ENCODE assay signal across 8 mouse cellular contexts in genomic region chrX:94541918-94542355, GRCm38 (mm10). TPM values are rescaled to one million over a fixed set of nuclear protein-coding genes. Genes with fewer than 3 reads are reported as not detected.
DNase-seq lines count a peak whose midpoint lies in the region; ATAC-seq lines count a peak whose summit lies in the region.

Gene Maged1 (minus strand): TSS chrX:94542143.

- H3K27ac ChIP-seq in hindbrain, embryonic 13.5 days: peak within 1 kb of the TSS; percentile 96

- H3K4me1 ChIP-seq in hindbrain, embryonic 13.5 days (replicated peaks): peaks cover 36% of the 10 kb centered on the region

- peaks cover 4% of the 10 kb centered on the region; the same call in 1 of the 2 replicates for H3K27me3 ChIP-seq in hindbrain, embryonic 13.5 days

- WGBS in hindbrain, embryonic 13.5 days: 17% methylated on average over 32 of the region's 32 CpGs

- H3K9ac ChIP-seq in hindbrain, embryonic 13.5 days: peak within 1 kb of the TSS; percentile 84

- ATAC-seq in hindbrain, embryonic 13.5 days (ENCODE audit: low FRiP score): peak; percentile 92

- peaks cover 31% of the 10 kb centered on the region for H3K36me3 ChIP-seq in hindbrain, embryonic 13.5 days

- H3K9me3 ChIP-seq in hindbrain, embryonic 13.5 days: no peaks in the 10 kb centered on the region

- peak within 1 kb of the TSS; percentile 63 for H3K4me2 ChIP-seq in hindbrain, embryonic 13.5 days

- H3K4me3 ChIP-seq in hindbrain, embryonic 13.5 days: peak within 1 kb of the TSS; percentile 60

- peak; percentile 19 for DNase-seq in T-cell, adult 2 months (ENCODE audit: low spot score)
- DNase-seq in cerebellum, postnatal 10 days: peak; percentile 93 to 96
- peak; percentile 74 to 78 for DNase-seq in frontal cortex, postnatal 25 days (ENCODE audit: low spot score in 2 of 2)
- peak; percentile 78 for DNase-seq in layer of hippocampus, postnatal 25 days (ENCODE audit: extremely low spot score in 1 of 2, low spot score in 1 of 2)
- DNase-seq in lung, postnatal 14 days: peak; percentile 89
- peak; percentile 90 for DNase-seq in retina, postnatal 7 days (ENCODE audit: low read depth, low spot score)
- peak; percentile 91 for DNase-seq in urinary bladder, postnatal 14 days (ENCODE audit: low spot score)

RNA-seq across cellular contexts. Expression of gene Maged1, which starts in this region (rescaled TPM):
- polyA plus RNA-seq in hindbrain, embryonic 13.5 days (2015; fragmentation: Nextera tagmentation; extraction: Ambion mirVana): 1,046 and 1,103 TPM in 2 replicates
- 100 to 1,000 TPM; 485 to 545 TPM for total RNA-seq in layer of hippocampus, postnatal 25 days (2021)

Comparison
In these comparisons a context has a peak if more than half of its experiments do, and no peak if none do; other contexts are left out.
1. Peak in every context shown above with its lines: DNase-seq, ATAC-seq, H3K4me3 ChIP-seq and H3K27ac ChIP-seq.
2. DNase-seq: peak in every context shown above with its lines; median percentile 94 in cerebellum, postnatal 10 days; 91 in urinary bladder, postnatal 14 days; 90 in retina, postnatal 7 days; 89 in lung, postnatal 14 days; 78 in layer of hippocampus, postnatal 25 days; 76 in frontal cortex, postnatal 25 days; 19 in T-cell, adult 2 months.